ENCODE assay signal across 8 mouse cellular contexts in genomic region chr6:83165607-83166242, GRCm38 (mm10). TPM values are rescaled to one million over a fixed set of nuclear protein-coding genes. Genes with fewer than 3 reads are reported as not detected.
A peak's percentile ranks its signal among the peaks of the same experiment; 100 is the strongest.
DNase-seq lines count a peak whose midpoint lies in the region; ATAC-seq lines count a peak whose summit lies in the region.

Gene Dctn1 (plus strand): TSS chr6:83165920.

- peak within 1 kb of the TSS; percentile 86 for H3K27ac ChIP-seq in hindbrain, embryonic 11.5 days (ENCODE audit: low read depth, low read length)

- peak within 1 kb of the TSS; percentile 80 for H3K4me3 ChIP-seq in hindbrain, embryonic 11.5 days (ENCODE audit: low read depth, low read length)

- 0 out of 2 replicates have a peak, but pooled peaks cover 2% of the 10 kb centered on the region for H3K36me3 ChIP-seq in hindbrain, embryonic 11.5 days (ENCODE audit: control insufficient read depth, insufficient read depth, low read length)

- H3K9me3 ChIP-seq in hindbrain, embryonic 11.5 days (ENCODE audit: control insufficient read depth, low read length), result no peaks in the 10 kb centered on the region

- WGBS in hindbrain, embryonic 11.5 days, result under 1% methylated on average over 57 of the region's 58 CpGs

- H3K4me1 ChIP-seq in hindbrain, embryonic 11.5 days (replicated peaks; ENCODE audit: control insufficient read depth, insufficient read depth, low read length), result peaks cover 6% of the 10 kb centered on the region; the same call in 1 of the 2 replicates

- H3K9ac ChIP-seq in hindbrain, embryonic 11.5 days (ENCODE audit: low read depth, low read length), result peak within 1 kb of the TSS; percentile 84

- peak within 1 kb of the TSS; percentile 56 for H3K4me2 ChIP-seq in hindbrain, embryonic 11.5 days (replicated peaks; ENCODE audit: low read depth, low read length)

- peak; percentile 94 for DNase-seq in MN1 (ENCODE audit: low spot score)
- peak; percentile 96 for DNase-seq in cerebellum, adult 9-10 months
- DNase-seq in frontal cortex, adult 2 months (ENCODE audit: extremely low spot score in 1 of 2, low spot score in 1 of 2), result peak; percentile 83 to 94
- peak; percentile 97 for DNase-seq in hindbrain, embryonic 11.5 days (ENCODE audit: low spot score)
- DNase-seq in layer of hippocampus, postnatal 10 days (ENCODE audit: low spot score in 2 of 2), result peak; percentile 93 to 95
- DNase-seq in lung, postnatal 10 days, result peak; percentile 97
- peak; percentile 95 for DNase-seq in ovary, postnatal 36 days (ENCODE audit: low spot score)
- DNase-seq in thymus, postnatal 25 days, result peak; percentile 94

- H3K27me3 ChIP-seq in hindbrain, embryonic 11.5 days (ENCODE audit: control insufficient read depth, insufficient read depth, low read length), result peaks cover 22% of the 10 kb centered on the region

- peak; percentile 85 for ATAC-seq in hindbrain, embryonic 11.5 days (ENCODE audit: low FRiP score)

RNA-seq across cellular contexts. Expression of gene Dctn1, which starts in this region (rescaled TPM):
- 344 and 369 TPM in 2 replicates for polyA plus RNA-seq in frontal cortex, adult 2 months (2012; rRNA removed)
- polyA plus RNA-seq in hindbrain, embryonic 11.5 days (2014; fragmentation: Nextera tagmentation; extraction: Ambion mirVana), result 75.1 and 81.6 TPM in 2 replicates
- 100 to 1,000 TPM; 360 to 362 TPM for total RNA-seq in layer of hippocampus, postnatal 10 days (2021)

Comparison
In these comparisons a context has a peak if more than half of its experiments do, and no peak if none do; other contexts are left out.
1. Peak in every context shown above with its lines: DNase-seq, ATAC-seq, H3K4me3 ChIP-seq and H3K27ac ChIP-seq.